10 mouse cellular contexts compared by ENCODE assay signal in the genomic region with DNA sequence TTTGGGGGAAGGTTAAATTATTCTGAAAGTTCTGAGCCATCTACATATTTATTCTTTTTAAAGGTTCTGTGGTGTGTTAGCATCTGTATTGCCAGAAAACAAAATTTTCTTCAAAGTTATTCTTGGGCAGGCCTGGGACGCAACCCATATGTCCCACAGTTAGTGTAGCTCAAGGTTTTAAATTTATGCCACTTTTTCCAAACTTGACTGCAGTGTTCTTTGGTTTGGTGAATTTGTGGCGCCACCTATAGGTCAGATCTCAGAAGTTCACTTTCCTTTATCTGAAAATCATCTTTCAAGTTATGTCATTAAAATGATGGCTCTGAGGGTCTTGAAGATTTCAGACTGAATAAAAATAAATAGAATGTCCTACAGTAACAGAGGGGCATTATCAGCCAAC.
A peak's percentile ranks its signal among the peaks of the same experiment; 100 is the strongest.
DNase-seq lines count a peak whose midpoint lies in the region; ATAC-seq lines count a peak whose summit lies in the region.
"Had no signal": no experiment of that assay in that cellular context is flagged by ENCODE, and none has a peak within 500 bp of the region (broad histone marks: within the 10 kb centered on the region; RNA-seq: fewer than 3 reads in every experiment).

No protein-coding gene starts in this region.

- ATAC-seq in hindbrain, embryonic 15.5 days (ENCODE audit: low FRiP score, low read depth): no peak
- no peak for ATAC-seq in hindbrain, embryonic 12.5 days (ENCODE audit: low FRiP score)
- no peak for ATAC-seq in embryonic facial prominence, embryonic 11.5 days (replicated peaks; ENCODE audit: insufficient number of reproducible peaks, low FRiP score, low TSS enrichment, low read depth)

- no peaks in the 10 kb centered on the region for H3K36me3 ChIP-seq in hindbrain, embryonic 15.5 days
- H3K36me3 ChIP-seq in hindbrain, embryonic 12.5 days: no peaks in the 10 kb centered on the region
- no peaks in the 10 kb centered on the region for H3K36me3 ChIP-seq in embryonic facial prominence, embryonic 11.5 days (replicated peaks; ENCODE audit: control insufficient read depth, insufficient read depth, low read depth, low read length)
- H3K36me3 ChIP-seq: embryonic facial prominence, embryonic 13.5 days; limb, embryonic 13.5 days had no signal

- DNase-seq in CD4-positive helper T cell, adult 2 months (ENCODE audit: low read depth, low spot score): peak; percentile 40
- DNase-seq in T-cell, adult 2 months (ENCODE audit: low spot score): peak; percentile 39
- DNase-seq in embryonic facial prominence, embryonic 11.5 days (ENCODE audit: low spot score): peak; percentile 75
- peak; percentile 31 to 63 for DNase-seq in left cerebral cortex, postnatal 10 days (ENCODE audit: extremely low spot score in 1 of 2, low spot score in 2 of 2)
- peak; percentile 76 to 79 for DNase-seq in right cerebral cortex, postnatal 10 days (ENCODE audit: low spot score in 2 of 2)
- no peak for DNase-seq in yolk sac, embryonic 10.5 days (ENCODE audit: low spot score)

- no peak overlapping the region for H3K4me3 ChIP-seq in hindbrain, embryonic 15.5 days
- no peak overlapping the region for H3K4me3 ChIP-seq in hindbrain, embryonic 12.5 days
- H3K4me3 ChIP-seq in embryonic facial prominence, embryonic 11.5 days (ENCODE audit: low read depth, low read length): no peak overlapping the region
- H3K4me3 ChIP-seq: embryonic facial prominence, embryonic 13.5 days; limb, embryonic 13.5 days had no signal

- intact Hi-C loops in left cerebral cortex, postnatal 10 days (cut with DNase I): no loop called here

- H3K27ac ChIP-seq in hindbrain, embryonic 15.5 days (replicated peaks): 0 out of 2 replicates have a peak overlapping the region, but pooled peaks have one; percentile 67
- no peak overlapping the region for H3K27ac ChIP-seq in hindbrain, embryonic 12.5 days
- H3K27ac ChIP-seq in embryonic facial prominence, embryonic 11.5 days (replicated peaks; ENCODE audit: low read depth, low read length): no peak overlapping the region
- H3K27ac ChIP-seq: embryonic facial prominence, embryonic 13.5 days; limb, embryonic 13.5 days had no signal

- WGBS in hindbrain, embryonic 15.5 days: 11% methylated on average over 2 of the region's 2 CpGs
- WGBS in hindbrain, embryonic 12.5 days: 13% methylated on average over 2 of the region's 2 CpGs
- 5% methylated on average over 2 of the region's 2 CpGs for WGBS in embryonic facial prominence, embryonic 11.5 days

- H3K4me2 ChIP-seq in hindbrain, embryonic 15.5 days: no peak overlapping the region
- H3K4me2 ChIP-seq in hindbrain, embryonic 12.5 days (replicated peaks): no peak overlapping the region
- H3K4me2 ChIP-seq in embryonic facial prominence, embryonic 11.5 days (ENCODE audit: low read depth, low read length): no peak overlapping the region
- H3K4me2 ChIP-seq: embryonic facial prominence, embryonic 13.5 days; limb, embryonic 13.5 days had no signal

- peaks cover 14% of the 10 kb centered on the region for H3K4me1 ChIP-seq in hindbrain, embryonic 15.5 days (replicated peaks)
- no peaks in the 10 kb centered on the region for H3K4me1 ChIP-seq in hindbrain, embryonic 12.5 days
- no peaks in the 10 kb centered on the region for H3K4me1 ChIP-seq in embryonic facial prominence, embryonic 11.5 days (ENCODE audit: control insufficient read depth, insufficient read depth, low read length)
- H3K4me1 ChIP-seq: embryonic facial prominence, embryonic 13.5 days; limb, embryonic 13.5 days had no signal

- H3K27me3 ChIP-seq in hindbrain, embryonic 15.5 days: no peaks in the 10 kb centered on the region
- H3K27me3 ChIP-seq in hindbrain, embryonic 12.5 days: no peaks in the 10 kb centered on the region; the same call in 1 of the 2 replicates
- no peaks in the 10 kb centered on the region for H3K27me3 ChIP-seq in embryonic facial prominence, embryonic 11.5 days (ENCODE audit: control insufficient read depth, insufficient read depth, low read length)
- H3K27me3 ChIP-seq: embryonic facial prominence, embryonic 13.5 days; limb, embryonic 13.5 days had no signal

- H3K9ac ChIP-seq in hindbrain, embryonic 15.5 days: no peak overlapping the region
- no peak overlapping the region for H3K9ac ChIP-seq in hindbrain, embryonic 12.5 days
- no peak overlapping the region for H3K9ac ChIP-seq in embryonic facial prominence, embryonic 11.5 days (replicated peaks; ENCODE audit: low read length)
- H3K9ac ChIP-seq: embryonic facial prominence, embryonic 13.5 days; limb, embryonic 13.5 days had no signal

- no peaks in the 10 kb centered on the region for H3K9me3 ChIP-seq in hindbrain, embryonic 15.5 days
- H3K9me3 ChIP-seq in hindbrain, embryonic 12.5 days (replicated peaks): no peaks in the 10 kb centered on the region
- no peaks in the 10 kb centered on the region for H3K9me3 ChIP-seq in embryonic facial prominence, embryonic 11.5 days (replicated peaks; ENCODE audit: control insufficient read depth, low read length)
- H3K9me3 ChIP-seq: embryonic facial prominence, embryonic 13.5 days; limb, embryonic 13.5 days had no signal
